Mouse (Mus musculus) hindbrain, embryonic 12.5 days (tissue): ENCODE data around the gene Olfr681. TPM values are rescaled to one million over a fixed set of nuclear protein-coding genes. Genes with fewer than 3 reads are reported as not detected.
"Not testable (repeated sequence)": the region's sequence is repeated elsewhere in the genome, so short reads cannot be mapped to it uniquely, and the experiment has no call there.

Experiments used
- ATAC-seq: fragments of 200-750 bp; cut with Nextera tagmentation; 2 replicates; pipeline ENCODE4 v1.8.0; 2017; ENCODE audit warnings: moderate TSS enrichment; ENCODE audit not compliant: low FRiP score
- H3K27ac ChIP-seq: fragments of 300-500 bp; sonication (generic); 2 replicates; pipeline ENCODE4 v1.5.1; 2016; ENCODE audit warnings: mild to moderate bottlenecking
- H3K27me3 ChIP-seq: fragments of 300-500 bp; sonication (generic); 2 replicates; pipeline ENCODE4 v1.6.1; 2016; ENCODE audit warnings: mild to moderate bottlenecking
- H3K36me3 ChIP-seq: fragments of 300-500 bp; sonication (generic); 2 replicates; pipeline ENCODE4 v1.6.1; 2016; ENCODE audit warnings: mild to moderate bottlenecking
- H3K4me1 ChIP-seq: fragments of 300-500 bp; sonication (generic); 2 replicates; pipeline ENCODE4 v1.6.1; 2016
- H3K4me2 ChIP-seq: fragments of 300-500 bp; sonication (generic); replicated peaks from 2 replicates; pipeline ENCODE4 v1.6.1; 2016; ENCODE audit warnings: mild to moderate bottlenecking
- H3K4me3 ChIP-seq: fragments of 300-500 bp; sonication (generic); 2 replicates; pipeline ENCODE4 v1.5.1; 2016; ENCODE audit warnings: mild to moderate bottlenecking
- H3K9ac ChIP-seq: fragments of 300-500 bp; sonication (generic); 2 replicates; pipeline ENCODE4 v1.6.1; 2016; ENCODE audit warnings: mild to moderate bottlenecking, moderate library complexity
- H3K9me3 ChIP-seq: fragments of 300-500 bp; sonication (generic); replicated peaks from 2 replicates; pipeline ENCODE4 v1.6.1; 2016; ENCODE audit warnings: mild to moderate bottlenecking
- whole genome bisulfite sequencing: fragments of 180-500 bp; shearing (Covaris S2); methylation state at CpG from one replicate; pipeline ENCODE4 v1.1.7; 2016; 5-methylcytosine and 5-hydroxymethylcytosine counted together
- polyA plus RNA-seq: library from polyadenylated mRNA; unstranded; fragments of >200 nt; fragmentation: Nextera tagmentation; extraction: Ambion mirVana; gene quantifications from 2 replicates; pipeline ENCODE4 v1.2.1, GENCODE M21; 2016

The Olfr681 gene
- polyA plus RNA-seq: not detected in 2 replicates

DNA sequence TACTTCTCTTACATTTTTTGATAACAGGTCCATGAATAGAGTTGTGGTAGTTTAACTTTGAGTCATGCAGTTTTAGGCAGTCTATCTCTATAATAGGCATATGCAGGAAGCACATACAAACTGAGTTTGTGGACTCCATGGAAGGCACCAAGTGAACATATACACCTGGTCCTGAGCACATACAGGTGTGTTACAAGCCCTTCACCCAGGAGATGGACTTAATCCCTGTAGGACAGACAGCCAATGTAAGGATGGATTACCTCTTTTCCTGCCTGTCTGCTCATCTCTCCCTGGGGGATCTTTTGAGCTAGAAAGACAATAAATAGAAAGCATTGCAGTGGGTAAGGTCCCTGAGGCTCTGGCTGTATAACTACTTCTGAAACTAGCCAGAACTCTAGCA, at the start of gene Olfr681:
TSS of gene Olfr681 (plus strand) at position 301 of the 400 bp plus-strand sequence.
- Histone ChIP-seq H3K27me3 (no peaks in the 10 kb centered on the region), H3K4me2 (no peak within 1 kb of the TSS), H3K4me3 (no peak within 1 kb of the TSS), H3K9me3 (no peaks in the 10 kb centered on the region), H3K27ac (no peak within 1 kb of the TSS), H3K36me3 (no peaks in the 10 kb centered on the region), H3K9ac (no peak within 1 kb of the TSS), H3K4me1 (no peaks in the 10 kb centered on the region)
- ATAC-seq: no peak

DNA sequence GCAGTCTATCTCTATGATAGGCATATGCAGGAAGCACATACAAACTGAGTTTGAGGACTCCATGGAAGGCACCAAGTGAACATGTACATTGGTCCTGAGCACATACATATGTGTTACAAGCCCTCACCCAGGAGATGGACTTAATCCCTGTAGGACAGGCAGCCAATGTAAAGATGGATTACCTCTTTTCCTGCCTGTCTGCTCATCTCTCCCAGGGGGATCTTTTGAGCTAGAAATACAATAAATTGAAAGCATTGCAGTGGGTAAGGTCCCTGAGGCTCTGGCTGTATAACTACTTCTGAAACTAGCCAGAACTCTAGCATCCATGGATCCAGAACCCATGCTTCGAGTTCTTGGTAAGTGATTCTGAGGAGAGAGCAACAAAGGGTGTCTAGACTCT, 35.7 kb upstream of the Olfr681 start, which contains the start of gene Olfr679:
TSS of gene Olfr679 (plus strand) at position 301 of the 400 bp plus-strand sequence.
- ATAC-seq: no peak
- no peaks in the 10 kb centered on the region for H3K9me3 ChIP-seq
- 64% methylated on average over 1 of the region's 1 CpGs for WGBS

DNA sequence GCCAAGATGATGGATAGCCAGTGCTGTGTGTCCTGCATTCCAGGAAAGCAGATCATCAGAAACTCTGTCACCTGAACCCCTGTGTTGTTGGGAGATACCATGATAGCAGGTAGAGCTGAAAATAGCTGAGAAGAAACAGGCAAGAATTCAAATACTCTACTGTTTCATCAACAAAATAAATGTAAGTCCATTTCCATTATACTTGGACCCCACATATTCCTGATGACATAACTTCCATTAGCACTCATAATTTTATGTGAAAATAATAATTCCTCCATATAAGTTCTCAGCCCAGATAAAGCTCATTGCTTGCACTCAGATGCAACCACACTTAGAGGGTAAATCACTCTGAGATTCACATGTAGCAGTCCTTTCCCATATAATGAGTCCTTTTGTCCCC, 23.9 kb upstream of the Olfr681 start, which contains the start of gene Olfr680-ps1:
TSS of gene Olfr680-ps1 (minus strand) at position 101 of the 400 bp plus-strand sequence.
- H3K9ac ChIP-seq, H3K27me3 ChIP-seq, ATAC-seq, H3K27ac ChIP-seq, H3K4me3 ChIP-seq, H3K36me3 ChIP-seq, H3K4me2 ChIP-seq, H3K4me1 ChIP-seq, H3K9me3 ChIP-seq: not testable (repeated sequence)

More for the DNA sequence above, 35.7 kb upstream of the Olfr681 start, which contains the start of gene Olfr679:
- H3K27me3 ChIP-seq: no peaks in the 10 kb centered on the region
- no peaks in the 10 kb centered on the region for H3K36me3 ChIP-seq
- no peak within 1 kb of the TSS for H3K9ac ChIP-seq
- no peak within 1 kb of the TSS for H3K4me2 ChIP-seq
- no peak within 1 kb of the TSS for H3K27ac ChIP-seq
- H3K4me1 ChIP-seq: no peaks in the 10 kb centered on the region
- no peak within 1 kb of the TSS for H3K4me3 ChIP-seq

DNA sequence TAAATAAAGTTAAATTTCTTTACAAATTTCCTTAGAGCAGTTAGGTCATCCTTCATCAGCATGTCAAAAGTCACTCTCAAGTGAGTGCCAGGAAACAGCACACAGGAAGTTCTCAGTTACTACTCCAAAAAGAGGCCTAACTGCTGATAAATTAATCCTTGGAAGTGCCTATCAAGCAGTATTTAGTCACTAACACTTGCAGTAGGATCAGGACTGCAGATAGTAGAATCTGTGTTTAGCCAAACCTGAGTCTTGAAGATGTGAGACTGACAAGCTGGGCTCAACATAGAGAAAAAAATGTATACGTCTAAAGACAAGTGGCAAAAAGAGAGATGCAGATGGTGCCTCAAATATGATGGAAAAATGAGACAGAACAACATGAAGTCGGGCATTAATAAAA, 24.6 kb downstream of the Olfr681 start:
- Histone ChIP-seq H3K4me1 (no peaks in the 10 kb centered on the region), H3K4me3 (no peak overlapping the region), H3K9me3 (no peaks in the 10 kb centered on the region), H3K36me3 (no peaks in the 10 kb centered on the region), H3K27me3 (no peaks in the 10 kb centered on the region), H3K27ac (no peak overlapping the region), H3K4me2 (no peak overlapping the region), H3K9ac (no peak overlapping the region)
- 84% methylated on average over 2 of the region's 2 CpGs for WGBS
- no peak for ATAC-seq

DNA sequence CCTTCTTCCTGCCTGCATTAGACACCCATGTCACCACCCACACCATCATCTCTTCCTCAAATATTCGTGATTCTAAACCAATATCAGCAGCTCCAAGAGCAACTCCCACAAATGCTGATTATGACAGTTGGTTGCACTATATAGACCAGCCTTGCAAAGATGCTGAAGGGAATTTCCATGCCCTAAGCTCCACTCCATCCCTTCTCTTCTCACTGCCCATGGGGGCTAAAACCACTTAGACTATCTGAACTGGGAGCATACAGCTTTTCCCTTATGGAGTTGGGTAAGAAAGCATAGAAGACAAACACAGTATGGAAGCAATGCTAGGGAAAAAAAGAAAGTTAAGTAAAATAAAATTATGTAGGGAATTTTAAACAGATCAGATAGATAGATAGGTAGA, 30.3 kb downstream of the Olfr681 start, which contains the start of gene Olfr683:
TSS of gene Olfr683 (minus strand) at position 101 of the 400 bp plus-strand sequence.
- H3K9ac ChIP-seq: no peak within 1 kb of the TSS
- ATAC-seq: no peak
- no peaks in the 10 kb centered on the region for H3K4me1 ChIP-seq
- H3K4me2 ChIP-seq: no peak within 1 kb of the TSS
- H3K27ac ChIP-seq: no peak within 1 kb of the TSS
- H3K27me3 ChIP-seq: no peaks in the 10 kb centered on the region
- no peak within 1 kb of the TSS for H3K4me3 ChIP-seq
- no peaks in the 10 kb centered on the region for H3K9me3 ChIP-seq
- H3K36me3 ChIP-seq: no peaks in the 10 kb centered on the region
- 80% methylated on average over 1 of the region's 1 CpGs for WGBS

DNA sequence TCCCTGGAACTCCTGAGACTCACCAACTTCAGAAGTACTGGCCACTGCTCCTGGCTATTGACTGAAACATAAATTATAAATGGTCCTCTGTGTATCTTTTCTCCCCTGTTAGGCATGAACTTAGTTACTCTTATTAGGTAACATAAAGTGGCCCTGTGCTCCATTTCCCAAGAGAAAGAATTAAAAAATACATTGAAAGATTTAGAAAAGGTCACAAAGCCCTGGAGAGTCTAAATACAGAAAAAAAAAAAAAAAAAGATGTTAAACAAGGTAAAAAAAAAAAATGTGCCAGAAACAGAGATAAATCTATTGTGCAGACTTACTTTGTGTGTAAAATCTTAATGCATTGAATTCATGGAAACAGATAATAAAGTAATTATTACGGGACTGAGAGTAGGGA, 46.9 kb downstream of the Olfr681 start, which contains the start of gene Olfr684:
TSS of gene Olfr684 (minus strand) at position 101 of the 400 bp plus-strand sequence.
- Histone ChIP-seq H3K4me2 (no peak within 1 kb of the TSS), H3K9ac (no peak within 1 kb of the TSS), H3K36me3 (no peaks in the 10 kb centered on the region), H3K9me3 (no peaks in the 10 kb centered on the region), H3K4me3 (no peak within 1 kb of the TSS), H3K27me3 (no peaks in the 10 kb centered on the region), H3K4me1 (no peaks in the 10 kb centered on the region), H3K27ac (no peak within 1 kb of the TSS)
- WGBS: 62% methylated on average over 1 of the region's 1 CpGs
- ATAC-seq: no peak

DNA sequence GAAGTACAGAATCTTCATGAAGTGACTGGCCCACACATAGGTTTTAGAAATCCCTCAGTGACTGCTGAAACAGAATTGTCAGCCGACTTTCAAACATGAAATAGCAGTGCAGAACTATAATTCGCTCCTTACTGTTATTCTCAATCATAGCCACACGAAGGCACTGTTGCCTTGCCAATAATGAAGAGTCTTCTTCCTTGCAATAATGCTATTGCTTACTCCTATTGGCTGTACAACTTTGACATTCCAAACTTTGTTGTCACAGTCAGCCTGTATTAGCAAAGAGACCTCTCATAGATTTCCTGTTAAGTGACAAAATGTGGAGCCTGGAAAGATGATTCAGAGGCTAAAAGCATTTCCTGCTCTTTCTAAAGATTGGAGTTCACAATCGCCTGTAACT, 54.1 kb downstream of the Olfr681 start:
- Histone ChIP-seq H3K36me3 (no peaks in the 10 kb centered on the region), H3K9me3 (no peaks in the 10 kb centered on the region), H3K9ac (no peak overlapping the region), H3K4me1 (no peaks in the 10 kb centered on the region), H3K4me2 (no peak overlapping the region), H3K27ac (no peak overlapping the region), H3K4me3 (no peak overlapping the region), H3K27me3 (no peaks in the 10 kb centered on the region)
- WGBS: 55% methylated on average over 4 of the region's 4 CpGs
- no peak for ATAC-seq

Other genes with a start within 250 kb of the Olfr681 start
- gene Olfr665, start 238.8 kb upstream of the Olfr681 start, polyA plus RNA-seq: not detected in 2 replicates
- gene Olfr666, start 220.9 kb upstream of the Olfr681 start, polyA plus RNA-seq: not detected in 2 replicates
- not detected in 2 replicates for gene Olfr667, start 195.4 kb upstream of the Olfr681 start, polyA plus RNA-seq
- gene Olfr668, start 188.8 kb upstream of the Olfr681 start, polyA plus RNA-seq: not detected in 2 replicates
- not detected in 2 replicates for gene Olfr669, start 182.6 kb upstream of the Olfr681 start, polyA plus RNA-seq
- gene Olfr670, start 154.2 kb upstream of the Olfr681 start, polyA plus RNA-seq: not detected in 2 replicates
- not detected in 2 replicates for gene Olfr671, start 137.7 kb upstream of the Olfr681 start, polyA plus RNA-seq
- gene Olfr672, start 114.8 kb upstream of the Olfr681 start, polyA plus RNA-seq: not detected in 2 replicates
- gene Olfr675, start 88.4 kb upstream of the Olfr681 start, polyA plus RNA-seq: not detected in 2 replicates
- gene Olfr676, start 84.1 kb upstream of the Olfr681 start, polyA plus RNA-seq: not detected in 2 replicates
- gene Olfr677, start 65.5 kb upstream of the Olfr681 start, polyA plus RNA-seq: not detected in 2 replicates
- gene Olfr678, start 52.4 kb upstream of the Olfr681 start, polyA plus RNA-seq: not detected in 2 replicates
- not detected in 2 replicates for gene Olfr679, start 35.6 kb upstream of the Olfr681 start, polyA plus RNA-seq
- not detected in 2 replicates for gene Olfr680-ps1, start 24.0 kb upstream of the Olfr681 start, polyA plus RNA-seq
- not detected in 2 replicates for gene Olfr683, start 30.2 kb downstream of the Olfr681 start, polyA plus RNA-seq
- gene Olfr684, start 46.8 kb downstream of the Olfr681 start, polyA plus RNA-seq: not detected in 2 replicates
- not detected in 2 replicates for gene Olfr685, start 69.2 kb downstream of the Olfr681 start, polyA plus RNA-seq
- not detected in 2 replicates for gene Olfr686, start 90.6 kb downstream of the Olfr681 start, polyA plus RNA-seq
- not detected in 2 replicates for gene Olfr688, start 171.3 kb downstream of the Olfr681 start, polyA plus RNA-seq
- gene Olfr689, start 194.3 kb downstream of the Olfr681 start, polyA plus RNA-seq: not detected in 2 replicates
- gene Olfr690, start 217.3 kb downstream of the Olfr681 start, polyA plus RNA-seq: not detected in 2 replicates
- gene Olfr691, start 225.4 kb downstream of the Olfr681 start, polyA plus RNA-seq: 0.13 and 0.22 TPM in 2 replicates